Mouse (Mus musculus): Measurements from ENCODE around the gene Fras1. TPM values are rescaled to one million over a fixed set of nuclear protein-coding genes. Genes with fewer than 3 reads are reported as not detected.

The Fras1 gene
- total RNA-seq, 2 experiments from 2014 or later = not detected

Other genes starting within 250 kb of the Fras1 start
- gene Cnot6l, start 209.8 kb upstream of the Fras1 start, total RNA-seq (2015) = 87.4 and 95.4 TPM in 2 replicates
- gene Cnot6l, start 209.8 kb upstream of the Fras1 start, total RNA-seq (2017) = 81.4 and 85.0 TPM in 2 replicates
- gene Mrpl1, start 164.5 kb upstream of the Fras1 start, total RNA-seq (2015) = 24.4 and 27.6 TPM in 2 replicates
- 33.4 and 38.2 TPM in 2 replicates for gene Mrpl1, start 164.5 kb upstream of the Fras1 start, total RNA-seq (2017)